Mouse (Mus musculus): ENCODE measurements around the gene St3gal4. TPM values are rescaled to one million over a fixed set of nuclear protein-coding genes. Genes with fewer than 3 reads are reported as not detected.

Gene St3gal4
- total and polyA plus RNA-seq, 3 experiments, result 54.2 to 56.3 TPM; not detected in 1

- H3K27ac ChIP-seq (ENCODE audit: control insufficient read depth, low read depth, low read length), result no peak overlapping the region
- DNase-seq (ENCODE audit: low read depth, low spot score), result peak; percentile 27
These were observed 47.2 kb upstream of the St3gal4 start for GRCm38 (mm10) chr9:35166144-35166797.

GRCm38 (mm10) chr9:35164142-35164874 lies 45.2 kb upstream of the St3gal4 start:
- H3K36me3 ChIP-seq (ENCODE audit: control insufficient read depth in 1 of 2, insufficient read depth in 2 of 2, low read length in 2 of 2), result peaks cover 0 to 5% of the 10 kb centered on the region in 2 experiments; a peak in 2 of 4 replicates
- no peaks in the 10 kb centered on the region for H3K27me3 ChIP-seq (ENCODE audit: control insufficient read depth in 1 of 2, insufficient read depth in 2 of 2, low read length in 2 of 2)
- H3K79me2 ChIP-seq (ENCODE audit: control insufficient read depth, insufficient read depth, low read length, poor library complexity), result no peaks in the 10 kb centered on the region
- no peak overlapping the region for H3K4me3 ChIP-seq (ENCODE audit: control insufficient read depth in 1 of 2, insufficient read depth in 1 of 2, low read depth in 2 of 2, low read length in 2 of 2)
- no peak overlapping the region for H3K9ac ChIP-seq (ENCODE audit: control insufficient read depth, low read depth, low read length, poor library complexity, severe bottlenecking)
- TF ChIP-seq TAL1 (IDR thresholded peaks at IDR 0.05; ENCODE audit: low read length) (peak; percentile 17; the same call in 1 of the 2 replicates), EP300 (IDR thresholded peaks at IDR 0.05; ENCODE audit: low read depth in 1 of 2, low read length in 2 of 2) (peak in 1 of 2 experiments; percentile 33; a peak in 1 of 4 replicates), MAZ (IDR thresholded peaks at IDR 0.05; ENCODE audit: low read depth, low read length) (no peak), CHD2 (IDR thresholded peaks at IDR 0.05; ENCODE audit: low read length) (no peak)
- H3K4me1 ChIP-seq (ENCODE audit: control insufficient read depth in 1 of 2, insufficient read depth in 2 of 2, low read length in 2 of 2), result no peaks in the 10 kb centered on the region
- no peak overlapping the region for H3K27ac ChIP-seq (ENCODE audit: control insufficient read depth, low read depth, low read length)
- peak; percentile 14 for DNase-seq (ENCODE audit: low read depth, low spot score)
- no peaks in the 10 kb centered on the region for H3K9me3 ChIP-seq (replicated peaks; ENCODE audit: insufficient read depth, low read length)

More at GRCm38 (mm10) chr9:35166144-35166797, 47.2 kb upstream of the St3gal4 start:
- TF ChIP-seq E2F4 (IDR thresholded peaks at IDR 0.05; ENCODE audit: borderline replicate concordance, low read depth, low read length) (no peak), RAD21 (IDR thresholded peaks at IDR 0.05; ENCODE audit: low read depth, low read length) (peak; percentile 61), USF1 (IDR thresholded peaks at IDR 0.05; ENCODE audit: low read depth, low read length) (no peak), SMC3 (IDR thresholded peaks at IDR 0.05; ENCODE audit: low read depth, low read length) (peak; percentile 52), CTCF (IDR thresholded peaks at IDR 0.05 in 2 of 3, conservative IDR thresholded peaks at IDR 0.05 in 1 of 3; ENCODE audit: control insufficient read depth in 1 of 3, insufficient read depth in 1 of 3, low read depth in 2 of 3, low read length in 3 of 3, poor library complexity in 1 of 3, severe bottlenecking in 1 of 3) (peak in 2 of 3 experiments; percentile 17 to 53; a peak in 2 of 6 replicates), ZNF384 (IDR thresholded peaks at IDR 0.05; ENCODE audit: low read depth, low read length) (peak; percentile 55), ZC3H11A (IDR thresholded peaks at IDR 0.05; ENCODE audit: low read depth, low read length) (peak; percentile 40)
- no peak overlapping the region for H3K4me3 ChIP-seq (ENCODE audit: control insufficient read depth in 1 of 2, insufficient read depth in 1 of 2, low read depth in 2 of 2, low read length in 2 of 2)
- no peak overlapping the region for H3K9ac ChIP-seq (ENCODE audit: control insufficient read depth, low read depth, low read length, poor library complexity, severe bottlenecking)
- H3K9me3 ChIP-seq (replicated peaks; ENCODE audit: insufficient read depth, low read length), result no peaks in the 10 kb centered on the region
- no peaks in the 10 kb centered on the region for H3K27me3 ChIP-seq (ENCODE audit: control insufficient read depth in 1 of 2, insufficient read depth in 2 of 2, low read length in 2 of 2)
- no peaks in the 10 kb centered on the region for H3K4me1 ChIP-seq (ENCODE audit: control insufficient read depth in 1 of 2, insufficient read depth in 2 of 2, low read length in 2 of 2)
- peaks cover 0 to 5% of the 10 kb centered on the region in 2 experiments; a peak in 2 of 4 replicates for H3K36me3 ChIP-seq (ENCODE audit: control insufficient read depth in 1 of 2, insufficient read depth in 2 of 2, low read length in 2 of 2)
- no peaks in the 10 kb centered on the region for H3K79me2 ChIP-seq (ENCODE audit: control insufficient read depth, insufficient read depth, low read length, poor library complexity)

Measured in MEL (cell line).